Mouse (Mus musculus) hindbrain, embryonic 16.5 days (tissue): ENCODE results near the gene Dsn1. TPM values are rescaled to one million over a fixed set of nuclear protein-coding genes. Genes with fewer than 3 reads are reported as not detected.

Experiments
- ATAC-seq: fragments of 200-750 bp; cut with Nextera tagmentation; 2 replicates; pipeline ENCODE4 v1.8.0; 2017; ENCODE audit warnings: moderate TSS enrichment, moderate library complexity
- H3K27ac ChIP-seq: fragments of 300-500 bp; sonication (generic); 2 replicates; pipeline ENCODE4 v1.5.1; 2014; ENCODE audit warnings: low read depth, mild to moderate bottlenecking, control low read depth, low read length, moderate library complexity
- H3K27me3 ChIP-seq: fragments of 300-500 bp; sonication (generic); replicated peaks from 2 replicates; pipeline ENCODE4 v1.6.1; 2014; ENCODE audit warnings: low read length; ENCODE audit not compliant: control insufficient read depth, insufficient read depth
- H3K36me3 ChIP-seq: fragments of 300-500 bp; sonication (generic); 2 replicates; pipeline ENCODE4 v1.6.1; 2014; ENCODE audit warnings: mild to moderate bottlenecking, low read length, moderate library complexity, mixed read lengths; ENCODE audit not compliant: control insufficient read depth, insufficient read depth
- H3K4me1 ChIP-seq: fragments of 300-500 bp; sonication (generic); 2 replicates; pipeline ENCODE4 v1.6.1; 2014; ENCODE audit warnings: low read depth, low read length; ENCODE audit not compliant: control insufficient read depth, insufficient read depth
- H3K4me2 ChIP-seq: fragments of 300-500 bp; sonication (generic); 2 replicates; pipeline ENCODE4 v1.6.1; 2014; ENCODE audit warnings: mild to moderate bottlenecking, low read length, control low read depth, moderate library complexity
- H3K4me3 ChIP-seq: fragments of 300-500 bp; sonication (generic); 2 replicates; pipeline ENCODE4 v1.5.1; 2014; ENCODE audit warnings: mild to moderate bottlenecking, low read length, control low read depth, moderate library complexity
- H3K9ac ChIP-seq: fragments of 300-500 bp; sonication (generic); 2 replicates; pipeline ENCODE4 v1.6.1; 2014; ENCODE audit warnings: low read depth, mild to moderate bottlenecking, control low read depth, low read length, moderate library complexity
- H3K9me3 ChIP-seq: fragments of 300-500 bp; sonication (generic); 2 replicates; pipeline ENCODE4 v1.6.1; 2014; ENCODE audit warnings: mild to moderate bottlenecking, low read length, moderate library complexity; ENCODE audit not compliant: control insufficient read depth
- WGBS: fragments of 180-500 bp; shearing (Covaris S2); extraction: QIAGEN DNeasy Blood & Tissue Kit; methylation state at CpG from one replicate; pipeline ENCODE4 v1.1.7; 2014; 5-methylcytosine and 5-hydroxymethylcytosine counted together
- polyA plus RNA-seq: library from polyadenylated mRNA; unstranded; fragments of >200 nt; fragmentation: Nextera tagmentation; extraction: Ambion mirVana; gene quantifications from 2 replicates; pipeline ENCODE4 v1.2.1, GENCODE M21; 2015

Gene Dsn1
- polyA plus RNA-seq, 1 experiment from 2014 or later = 10.5 TPM

GRCm38 (mm10) chr2:156987316-156987715, 19.6 kb downstream of the Dsn1 start:
- H3K9ac ChIP-seq = no peak overlapping the region
- WGBS = 53% methylated on average over 3 of the region's 3 CpGs
- no peaks in the 10 kb centered on the region for H3K36me3 ChIP-seq
- H3K27ac ChIP-seq = no peak overlapping the region
- no peak overlapping the region for H3K4me3 ChIP-seq
- peaks cover 13% of the 10 kb centered on the region for H3K4me1 ChIP-seq
- no peaks in the 10 kb centered on the region for H3K9me3 ChIP-seq
- H3K4me2 ChIP-seq = no peak overlapping the region
- H3K27me3 ChIP-seq = no peaks in the 10 kb centered on the region
- no peak for ATAC-seq

- Histone ChIP-seq H3K9ac (no peak overlapping the region), H3K27me3 (no peaks in the 10 kb centered on the region), H3K4me3 (no peak overlapping the region), H3K9me3 (no peaks in the 10 kb centered on the region), H3K4me1 (0 out of 2 replicates have a peak, but pooled peaks cover 2% of the 10 kb centered on the region), H3K27ac (no peak overlapping the region), H3K4me2 (no peak overlapping the region), H3K36me3 (no peaks in the 10 kb centered on the region)
- no peak for ATAC-seq
- 56% methylated on average over 2 of the region's 2 CpGs for WGBS
Measured at GRCm38 (mm10) chr2:156982864-156983263, 24.1 kb downstream of the Dsn1 start.

- no peak overlapping the region for H3K27ac ChIP-seq
- H3K9me3 ChIP-seq = no peaks in the 10 kb centered on the region
- H3K9ac ChIP-seq = no peak overlapping the region
- WGBS = 86% methylated on average over 4 of the region's 4 CpGs
- no peak overlapping the region for H3K4me2 ChIP-seq
- no peaks in the 10 kb centered on the region for H3K27me3 ChIP-seq
- no peak overlapping the region for H3K4me3 ChIP-seq
- H3K4me1 ChIP-seq = 0 out of 2 replicates have a peak, but pooled peaks cover 2% of the 10 kb centered on the region
- no peak for ATAC-seq
- H3K36me3 ChIP-seq = no peaks in the 10 kb centered on the region
Measured at GRCm38 (mm10) chr2:156981291-156981690, 25.7 kb downstream of the Dsn1 start.

GRCm38 (mm10) chr2:156980059-156980458, 26.9 kb downstream of the Dsn1 start:
- H3K36me3 ChIP-seq = no peaks in the 10 kb centered on the region
- 78% methylated on average over 2 of the region's 2 CpGs for WGBS
- H3K4me3 ChIP-seq = no peak overlapping the region
- H3K9ac ChIP-seq = no peak overlapping the region
- no peaks in the 10 kb centered on the region for H3K9me3 ChIP-seq
- H3K27ac ChIP-seq = no peak overlapping the region
- H3K4me1 ChIP-seq = 0 out of 2 replicates have a peak, but pooled peaks cover 2% of the 10 kb centered on the region
- no peak overlapping the region for H3K4me2 ChIP-seq
- ATAC-seq = no peak
- H3K27me3 ChIP-seq = no peaks in the 10 kb centered on the region

GRCm38 (mm10) chr2:156976711-156977110, 30.2 kb downstream of the Dsn1 start:
- H3K9ac ChIP-seq = no peak overlapping the region
- ATAC-seq = peak; percentile 68; the same call in 1 of the 2 replicates

GRCm38 (mm10) chr2:156974967-156975366, 32.0 kb downstream of the Dsn1 start:
- H3K4me1 ChIP-seq = no peaks in the 10 kb centered on the region
- H3K27ac ChIP-seq = no peak overlapping the region
- no peak overlapping the region for H3K4me2 ChIP-seq
- no peak for ATAC-seq
- H3K9me3 ChIP-seq = no peaks in the 10 kb centered on the region
- WGBS = 78% methylated on average over 2 of the region's 2 CpGs
- no peaks in the 10 kb centered on the region for H3K27me3 ChIP-seq
- H3K4me3 ChIP-seq = no peak overlapping the region
- H3K9ac ChIP-seq = no peak overlapping the region
- H3K36me3 ChIP-seq = no peaks in the 10 kb centered on the region

More at GRCm38 (mm10) chr2:156976711-156977110, 30.2 kb downstream of the Dsn1 start:
- no peaks in the 10 kb centered on the region for H3K27me3 ChIP-seq
- H3K4me3 ChIP-seq = no peak overlapping the region
- H3K4me2 ChIP-seq = no peak overlapping the region
- no peaks in the 10 kb centered on the region for H3K9me3 ChIP-seq
- H3K27ac ChIP-seq = no peak overlapping the region
- no peaks in the 10 kb centered on the region for H3K4me1 ChIP-seq
- no peaks in the 10 kb centered on the region for H3K36me3 ChIP-seq

GRCm38 (mm10) chr2:156973316-156974100, 33.4 kb downstream of the Dsn1 start:
- H3K27me3 ChIP-seq = no peaks in the 10 kb centered on the region
- no peak overlapping the region for H3K4me2 ChIP-seq
- no peaks in the 10 kb centered on the region for H3K9me3 ChIP-seq
- no peak overlapping the region for H3K4me3 ChIP-seq
- no peak overlapping the region for H3K9ac ChIP-seq
- H3K36me3 ChIP-seq = no peaks in the 10 kb centered on the region; the same call in 1 of the 2 replicates
- ATAC-seq = no peak
- H3K4me1 ChIP-seq = no peaks in the 10 kb centered on the region
- H3K27ac ChIP-seq = no peak overlapping the region
- 74% methylated on average over 5 of the region's 5 CpGs for WGBS

- H3K9ac ChIP-seq = no peak overlapping the region
- H3K36me3 ChIP-seq = no peaks in the 10 kb centered on the region; the same call in 1 of the 2 replicates
- no peaks in the 10 kb centered on the region for H3K9me3 ChIP-seq
- no peak overlapping the region for H3K4me2 ChIP-seq
- no peak for ATAC-seq
- no peak overlapping the region for H3K4me3 ChIP-seq
- WGBS = 73% methylated on average over 7 of the region's 7 CpGs
- H3K4me1 ChIP-seq = no peaks in the 10 kb centered on the region
- H3K27me3 ChIP-seq = no peaks in the 10 kb centered on the region
- H3K27ac ChIP-seq = no peak overlapping the region
Measured at GRCm38 (mm10) chr2:156970253-156970652, 36.7 kb downstream of the Dsn1 start.

GRCm38 (mm10) chr2:156968501-156968900, 38.5 kb downstream of the Dsn1 start:
- Histone ChIP-seq H3K4me2 (no peak overlapping the region), H3K36me3 (peaks cover 3% of the 10 kb centered on the region), H3K27me3 (no peaks in the 10 kb centered on the region), H3K27ac (no peak overlapping the region), H3K9me3 (no peaks in the 10 kb centered on the region), H3K4me3 (no peak overlapping the region), H3K4me1 (no peaks in the 10 kb centered on the region), H3K9ac (no peak overlapping the region)
- no peak for ATAC-seq
- WGBS = 84% methylated on average over 4 of the region's 4 CpGs
